Mouse (Mus musculus): Measurements from ENCODE around the gene Zfp960. TPM values are rescaled to one million over a fixed set of nuclear protein-coding genes. Genes with fewer than 3 reads are reported as not detected.
"Not testable (repeated sequence)": the region's sequence is repeated elsewhere in the genome, so short reads cannot be mapped to it uniquely, and the experiment has no call there.

The Zfp960 gene
- 3.0 and 3.4 TPM in 2 replicates for polyA plus RNA-seq (2015; fragmentation: Nextera tagmentation; extraction: Ambion mirVana)

DNA sequence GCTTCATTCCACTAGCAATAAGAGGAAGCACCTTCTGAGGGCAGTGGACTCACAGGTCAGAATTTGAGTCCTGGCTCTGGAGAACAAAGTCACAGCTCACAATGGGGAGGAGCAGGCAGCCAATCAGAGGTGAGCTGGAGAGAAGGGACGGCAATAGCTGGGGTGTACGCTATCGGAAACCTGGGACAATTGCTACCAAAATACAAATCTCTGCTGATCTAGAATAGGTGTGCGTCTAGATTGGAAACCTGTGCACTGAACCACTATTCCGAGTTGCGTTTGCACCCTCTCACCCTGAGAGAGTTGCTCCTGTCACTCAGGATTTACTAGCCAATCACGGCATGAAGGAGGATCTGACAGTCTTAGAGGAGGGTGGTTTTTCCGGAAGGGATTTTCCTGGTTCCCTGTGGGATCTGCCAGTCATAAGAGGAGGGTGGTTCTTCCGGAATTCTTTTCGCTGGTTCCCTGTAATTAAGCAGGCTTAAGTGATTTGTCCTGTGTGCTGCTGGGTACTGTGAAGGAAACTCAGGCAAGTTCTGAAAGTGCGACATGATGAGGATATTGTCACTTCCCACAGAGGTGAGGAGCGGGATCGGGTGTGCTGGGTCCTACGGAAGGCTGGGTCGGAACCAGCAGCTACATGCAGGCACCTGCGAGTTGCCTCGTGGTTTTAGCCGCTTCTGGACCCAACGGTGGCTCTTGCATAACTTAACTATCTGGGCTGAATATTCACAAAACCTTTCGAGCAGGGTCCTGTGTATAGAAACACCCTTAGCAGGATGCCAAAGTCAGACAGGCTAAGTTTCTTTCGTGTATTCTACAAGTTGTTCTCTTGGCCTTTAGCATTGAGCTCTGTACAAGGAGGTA lies at the start of gene Zfp960:
Gene Zfp960 (plus strand): TSS at position 486 of the 867 bp plus-strand sequence.
- Histone ChIP-seq H3K4me2 (ENCODE audit: low read length) (peak within 1 kb of the TSS; percentile 59), H3K9ac (ENCODE audit: low read depth, low read length) (peak within 1 kb of the TSS; percentile 64), H3K27ac (ENCODE audit: low read depth, low read length) (0 out of 2 replicates have a peak within 1 kb of the TSS, but pooled peaks have one; percentile 36), H3K4me3 (ENCODE audit: low read length) (peak within 1 kb of the TSS; percentile 54)
- peak; percentile 100 for ATAC-seq
- H3K27me3 ChIP-seq (replicated peaks; ENCODE audit: control insufficient read depth, insufficient read depth, low read length); H3K36me3 ChIP-seq (ENCODE audit: control insufficient read depth, insufficient read depth, low read length); H3K9me3 ChIP-seq (ENCODE audit: control insufficient read depth, low read length); H3K4me1 ChIP-seq (ENCODE audit: control insufficient read depth, insufficient read depth, low read depth, low read length): not testable (repeated sequence)
- WGBS = 1% methylated on average over 16 of the region's 21 CpGs

DNA sequence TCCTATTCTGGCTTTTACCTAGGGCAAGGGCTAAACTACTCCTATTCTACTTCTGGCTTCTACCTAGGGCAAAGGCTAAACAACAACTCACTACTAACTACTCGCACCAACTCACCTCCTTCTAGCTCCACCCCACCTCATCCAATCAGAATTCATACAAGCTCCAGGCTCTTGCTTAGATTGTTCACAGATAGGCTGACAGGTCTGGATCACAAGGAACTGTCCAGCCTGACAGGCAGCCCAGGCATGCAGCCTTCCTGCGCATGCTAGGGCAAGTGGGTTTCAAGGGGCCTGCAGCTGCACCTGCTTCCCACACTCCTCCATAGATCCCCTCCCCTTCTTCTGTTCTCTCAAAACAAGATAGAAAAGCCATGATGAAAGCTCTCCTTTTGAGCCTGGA lies 45.8 kb upstream of the Zfp960 start:
- ATAC-seq; H3K27ac ChIP-seq (ENCODE audit: low read depth, low read length); H3K27me3 ChIP-seq (replicated peaks; ENCODE audit: control insufficient read depth, insufficient read depth, low read length); H3K4me2 ChIP-seq (ENCODE audit: low read length); H3K36me3 ChIP-seq (ENCODE audit: control insufficient read depth, insufficient read depth, low read length); H3K4me3 ChIP-seq (ENCODE audit: low read length); H3K9ac ChIP-seq (ENCODE audit: low read depth, low read length); H3K4me1 ChIP-seq (ENCODE audit: control insufficient read depth, insufficient read depth, low read depth, low read length): not testable (repeated sequence)
- WGBS = 96% methylated on average over 2 of the region's 2 CpGs
- H3K9me3 ChIP-seq (ENCODE audit: control insufficient read depth, low read length) = peaks cover 13% of the 10 kb centered on the region

DNA sequence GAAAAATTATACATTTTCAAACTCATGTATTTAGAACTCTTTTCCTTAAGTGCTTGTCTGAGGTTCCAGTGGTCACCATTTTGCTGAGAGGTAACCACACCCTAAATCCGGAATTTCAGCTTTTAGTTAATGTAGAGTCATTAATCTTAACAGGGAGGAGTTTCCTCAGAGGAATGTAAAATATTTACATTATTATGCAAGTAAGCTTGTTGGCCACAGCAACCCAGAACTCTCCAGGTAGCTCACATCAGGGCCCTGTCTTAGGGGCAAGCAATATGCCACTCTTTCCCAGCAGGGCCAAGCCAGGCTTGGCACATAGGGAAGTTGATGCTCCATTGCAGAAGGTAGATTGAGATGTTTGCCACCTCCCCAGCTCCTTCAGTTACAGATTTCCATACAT lies 4.3 kb upstream of the Zfp960 start:
- not testable (repeated sequence) for H3K9me3 ChIP-seq (ENCODE audit: control insufficient read depth, low read length); H3K27ac ChIP-seq (ENCODE audit: low read depth, low read length); ATAC-seq; H3K4me1 ChIP-seq (ENCODE audit: control insufficient read depth, insufficient read depth, low read depth, low read length); H3K4me2 ChIP-seq (ENCODE audit: low read length); H3K9ac ChIP-seq (ENCODE audit: low read depth, low read length); H3K27me3 ChIP-seq (replicated peaks; ENCODE audit: control insufficient read depth, insufficient read depth, low read length); H3K36me3 ChIP-seq (ENCODE audit: control insufficient read depth, insufficient read depth, low read length); H3K4me3 ChIP-seq (ENCODE audit: low read length)
- 75% methylated on average over 1 of the region's 1 CpGs for WGBS

DNA sequence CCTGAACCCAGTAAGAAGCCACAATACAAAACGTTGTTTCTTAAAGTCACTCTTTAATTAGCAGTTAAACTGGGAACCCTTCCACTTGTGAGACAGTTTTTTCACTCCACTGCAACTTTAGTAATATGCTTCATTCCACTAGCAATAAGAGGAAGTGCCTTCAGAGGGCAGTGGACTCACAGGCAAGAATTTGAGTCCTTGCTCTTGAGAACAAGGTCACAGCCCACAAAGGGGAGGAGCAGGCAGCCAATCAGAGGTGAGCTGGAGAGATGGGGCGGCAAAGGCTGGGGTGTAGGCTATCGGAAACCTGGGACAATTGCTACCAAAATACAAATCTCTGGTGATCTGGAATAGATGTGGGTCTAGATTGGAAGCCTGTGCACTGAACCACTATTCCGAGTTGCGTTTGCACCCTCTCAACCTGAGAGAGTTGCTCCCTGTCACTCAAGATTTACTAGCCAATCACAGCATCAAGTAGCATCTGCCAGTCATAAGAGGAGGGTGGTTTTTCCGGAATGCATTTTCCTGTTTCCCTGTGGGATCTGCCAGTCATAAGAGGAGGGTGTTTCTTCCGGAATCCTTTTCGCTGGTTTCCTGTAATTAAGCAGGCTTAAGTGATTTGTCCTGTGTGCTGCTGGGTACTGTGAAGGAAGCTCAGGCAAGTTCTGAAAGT lies 57.1 kb downstream of the Zfp960 start, which contains the start of gene Zfp97:
Gene Zfp97 (plus strand): TSS at position 586 of the 673 bp plus-strand sequence.
- ATAC-seq = peak; percentile 100
- not testable (repeated sequence) for H3K4me3 ChIP-seq (ENCODE audit: low read length); H3K4me1 ChIP-seq (ENCODE audit: control insufficient read depth, insufficient read depth, low read depth, low read length); H3K27ac ChIP-seq (ENCODE audit: low read depth, low read length); H3K9me3 ChIP-seq (ENCODE audit: control insufficient read depth, low read length); H3K27me3 ChIP-seq (replicated peaks; ENCODE audit: control insufficient read depth, insufficient read depth, low read length); H3K36me3 ChIP-seq (ENCODE audit: control insufficient read depth, insufficient read depth, low read length); H3K9ac ChIP-seq (ENCODE audit: low read depth, low read length); H3K4me2 ChIP-seq (ENCODE audit: low read length)
- WGBS = no CpG with 5 or more reads among the region's 8 CpGs

Other genes with a start within 250 kb of the Zfp960 start
- 4.0 and 4.2 TPM in 2 replicates for gene Zfp97, start 57.3 kb downstream of the Zfp960 start, polyA plus RNA-seq (2015; fragmentation: Nextera tagmentation; extraction: Ambion mirVana)